Mouse (Mus musculus) spleen, adult 2 months (tissue): Measurements from ENCODE around the gene Dock8.

ENCODE experiments used
- CTCF ChIP-seq: fragments of 200-500 bp; IDR thresholded peaks from 2 replicates; pipeline ENCODE4 v1.5.1; 2011; ENCODE audit warnings: mild to moderate bottlenecking, inconsistent platforms; ENCODE audit not compliant: insufficient read depth, insufficient read length, insufficient replicate concordance; ENCODE audit errors: extremely low read depth
- POLR2A ChIP-seq: fragments of 200-500 bp; IDR thresholded peaks from 2 replicates; pipeline ENCODE4 v1.6.1; 2011; ENCODE audit warnings: low read depth, low read length, inconsistent platforms

GRCm38 (mm10) chr19:25036784-25037183, 37.5 kb downstream of the Dock8 start:
- TF ChIP-seq POLR2A: no peak
- no peak for TF ChIP-seq CTCF
